Mouse (Mus musculus) brain, embryonic 14.5 days (tissue): ENCODE results near the gene Edn2.

Experiments used
- CTCF ChIP-seq: fragments of 200-500 bp; IDR thresholded peaks from 2 replicates; pipeline ENCODE4 v1.5.1; 2012; ENCODE audit warnings: inconsistent platforms, mild to moderate bottlenecking, moderate library complexity, borderline replicate concordance; ENCODE audit not compliant: insufficient read depth, insufficient read length; ENCODE audit errors: extremely low read depth
- POLR2A ChIP-seq: fragments of 200-500 bp; IDR thresholded peaks from 2 replicates; pipeline ENCODE4 v1.6.1; 2012; ENCODE audit warnings: mild to moderate bottlenecking, inconsistent platforms, borderline replicate concordance; ENCODE audit not compliant: poor library complexity, insufficient read depth, insufficient read length, severe bottlenecking; ENCODE audit errors: extremely low read depth

GRCm38 (mm10) chr4:120167778-120168177, 6.8 kb downstream of the Edn2 start:
- TF ChIP-seq POLR2A = no peak
- TF ChIP-seq CTCF = no peak
